Mouse (Mus musculus): ENCODE data around the gene Kcnc4. TPM values are rescaled to one million over a fixed set of nuclear protein-coding genes. Genes with fewer than 3 reads are reported as not detected.

Kcnc4 gene
- polyA plus RNA-seq, 1 experiment from 2014 or later: not detected

DNA sequence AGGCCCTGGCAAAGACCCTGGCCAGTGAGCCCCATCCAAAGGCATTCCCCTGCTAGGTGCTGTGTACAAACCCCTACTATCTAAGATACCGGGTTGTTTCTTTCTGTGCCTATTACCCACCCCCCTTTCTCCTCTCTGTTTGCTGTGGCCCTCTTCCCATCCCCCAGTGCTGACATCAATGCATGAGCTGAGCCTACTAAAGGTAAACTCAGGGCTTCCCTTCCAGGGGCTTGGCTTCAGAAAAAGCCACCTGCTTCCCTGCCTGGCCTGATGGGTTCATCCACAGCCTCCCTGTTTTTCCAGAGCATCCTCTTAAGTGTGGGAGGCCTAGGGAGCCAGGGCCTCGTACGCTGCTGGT, 42.1 kb downstream of the Kcnc4 start:
- Histone ChIP-seq H3K4me2 (no peak overlapping the region), H3K27me3 (no peaks in the 10 kb centered on the region), H3K4me3 (replicated peaks) (no peak overlapping the region), H3K36me3 (no peaks in the 10 kb centered on the region), H3K4me1 (replicated peaks) (no peaks in the 10 kb centered on the region), H3K9ac (no peak overlapping the region), H3K9me3 (replicated peaks) (no peaks in the 10 kb centered on the region), H3K27ac (no peak overlapping the region)
- 61% methylated on average over 3 of the region's 3 CpGs for WGBS (ENCODE audit: insufficient replicate concordance)
- DNase-seq: no peak
- ATAC-seq (ENCODE audit: low read depth): no peak

DNA sequence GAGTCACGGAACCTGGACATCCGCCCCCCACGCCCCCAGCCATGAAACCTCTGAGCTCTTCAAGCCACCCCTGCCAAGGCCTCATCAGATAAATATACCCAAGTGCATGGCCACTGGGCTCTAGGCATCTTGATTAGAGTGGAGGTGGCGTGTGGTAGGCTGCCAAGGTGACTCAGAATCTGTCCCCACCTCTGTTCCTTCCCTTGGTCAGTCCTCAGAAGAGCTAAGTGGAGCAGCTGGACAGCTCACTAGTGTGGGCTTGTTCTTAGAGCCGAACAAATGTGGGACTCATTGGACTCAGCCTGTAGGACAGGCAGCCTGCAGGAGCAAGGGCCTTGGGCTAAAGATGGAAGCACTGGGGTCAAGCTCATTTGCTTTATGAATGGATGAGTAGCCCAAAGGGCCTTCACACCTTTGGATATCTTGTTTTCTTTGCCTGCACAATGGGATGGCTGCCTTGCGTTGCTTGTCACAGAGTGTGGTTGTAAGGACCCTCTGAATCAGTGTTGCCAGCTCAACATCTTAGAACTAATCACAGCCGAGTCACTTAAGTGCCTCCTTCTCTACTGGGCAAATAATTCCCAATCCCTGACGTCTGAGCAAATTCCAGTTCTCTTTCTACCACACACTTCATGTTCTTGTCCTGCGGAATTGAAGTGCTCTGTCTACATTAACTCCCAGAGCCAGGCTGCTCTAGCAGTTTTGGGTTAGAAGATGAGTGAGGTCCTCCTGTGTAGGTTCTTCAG, 42.6 kb downstream of the Kcnc4 start:
- no peak overlapping the region for H3K4me3 ChIP-seq (replicated peaks)
- no peaks in the 10 kb centered on the region for H3K4me1 ChIP-seq (replicated peaks)
- H3K9me3 ChIP-seq (replicated peaks): no peaks in the 10 kb centered on the region
- no peaks in the 10 kb centered on the region for H3K27me3 ChIP-seq
- ATAC-seq (ENCODE audit: low read depth) (no peak), DNase-seq (no peak)
- WGBS (ENCODE audit: insufficient replicate concordance): 66% methylated on average over 9 of the region's 9 CpGs
- H3K9ac ChIP-seq: no peak overlapping the region
- no peaks in the 10 kb centered on the region for H3K36me3 ChIP-seq
- H3K27ac ChIP-seq: no peak overlapping the region
- no peak overlapping the region for H3K4me2 ChIP-seq

DNA sequence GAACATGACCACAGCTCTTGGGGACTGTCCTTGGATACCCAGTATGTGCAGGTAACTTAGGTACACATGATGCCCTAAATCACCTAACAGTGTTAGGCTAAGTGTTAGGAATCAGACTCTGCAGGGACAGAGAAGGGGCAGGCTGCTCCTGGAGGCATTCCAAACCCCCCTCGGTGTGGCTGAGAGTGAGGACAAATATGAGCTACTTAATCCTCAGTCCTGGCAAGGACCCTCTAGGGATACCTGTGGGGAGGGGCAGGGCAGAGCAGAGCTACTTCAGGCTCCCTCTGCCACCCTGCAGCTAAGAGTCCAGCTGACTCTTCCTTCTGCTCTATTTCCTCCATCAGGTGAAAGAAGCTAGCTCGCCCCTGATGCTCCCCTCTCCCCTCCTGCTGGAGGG, 46.3 kb downstream of the Kcnc4 start:
- Histone ChIP-seq H3K36me3 (no peaks in the 10 kb centered on the region), H3K4me1 (replicated peaks) (no peaks in the 10 kb centered on the region), H3K27me3 (no peaks in the 10 kb centered on the region), H3K27ac (no peak overlapping the region), H3K4me2 (no peak overlapping the region), H3K9me3 (replicated peaks) (no peaks in the 10 kb centered on the region), H3K4me3 (replicated peaks) (no peak overlapping the region), H3K9ac (no peak overlapping the region)
- ATAC-seq (ENCODE audit: low read depth): no peak
- no peak for DNase-seq
- WGBS (ENCODE audit: insufficient replicate concordance): 32% methylated on average over 2 of the region's 2 CpGs

DNA sequence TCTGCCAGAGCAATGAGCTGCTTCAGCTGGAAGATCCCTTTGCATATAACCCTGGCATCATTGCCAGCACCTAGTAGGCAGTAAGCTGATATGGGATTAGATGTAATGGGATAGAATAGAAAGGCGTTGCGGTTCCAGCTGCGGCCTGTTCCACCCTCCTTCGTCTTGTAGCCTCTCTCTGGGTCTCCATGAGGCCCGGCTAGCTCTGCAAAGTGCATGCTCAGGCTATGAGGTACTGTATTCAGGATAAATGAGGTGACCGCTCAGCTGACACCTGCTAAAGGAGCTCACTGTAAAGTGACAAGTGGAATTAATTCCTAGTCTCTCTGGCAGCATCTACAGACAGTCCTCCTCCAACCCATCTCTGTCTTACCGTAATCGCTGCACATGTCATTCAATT, 46.8 kb downstream of the Kcnc4 start:
- no peaks in the 10 kb centered on the region for H3K9me3 ChIP-seq (replicated peaks)
- H3K9ac ChIP-seq: no peak overlapping the region
- no peaks in the 10 kb centered on the region for H3K4me1 ChIP-seq (replicated peaks)
- H3K27ac ChIP-seq: no peak overlapping the region
- H3K36me3 ChIP-seq: no peaks in the 10 kb centered on the region
- ATAC-seq (ENCODE audit: low read depth) (no peak), DNase-seq (no peak)
- no peak overlapping the region for H3K4me2 ChIP-seq
- H3K4me3 ChIP-seq (replicated peaks): no peak overlapping the region
- no peaks in the 10 kb centered on the region for H3K27me3 ChIP-seq
- WGBS (ENCODE audit: insufficient replicate concordance): 76% methylated on average over 8 of the region's 8 CpGs

DNA sequence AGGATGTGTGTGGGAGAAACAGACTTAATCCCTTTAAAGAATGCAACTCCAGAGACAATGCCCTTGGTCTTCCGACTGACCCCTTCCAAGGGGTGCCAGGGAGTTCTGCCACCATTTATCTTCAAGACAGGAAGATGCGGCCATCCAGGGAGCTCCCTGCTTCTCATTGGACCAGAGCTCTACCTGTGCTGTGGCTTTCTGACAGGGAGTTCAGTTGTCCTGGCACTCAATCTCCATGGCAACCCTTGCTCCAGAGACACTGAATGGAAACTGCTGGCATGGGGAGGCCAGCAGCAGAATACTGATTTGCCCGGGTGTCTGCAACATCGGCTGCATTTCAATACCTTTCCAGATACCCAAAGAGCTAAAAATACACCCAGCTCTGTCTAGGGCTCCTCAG, 47.7 kb downstream of the Kcnc4 start:
- no peak for ATAC-seq (ENCODE audit: low read depth)
- Histone ChIP-seq H3K36me3 (no peaks in the 10 kb centered on the region), H3K4me1 (replicated peaks) (no peaks in the 10 kb centered on the region), H3K9ac (no peak overlapping the region), H3K27me3 (no peaks in the 10 kb centered on the region), H3K4me3 (replicated peaks) (no peak overlapping the region), H3K4me2 (no peak overlapping the region), H3K9me3 (replicated peaks) (no peaks in the 10 kb centered on the region), H3K27ac (no peak overlapping the region)
- 50% methylated on average over 4 of the region's 4 CpGs for WGBS (ENCODE audit: insufficient replicate concordance)
- DNase-seq: no peak

DNA sequence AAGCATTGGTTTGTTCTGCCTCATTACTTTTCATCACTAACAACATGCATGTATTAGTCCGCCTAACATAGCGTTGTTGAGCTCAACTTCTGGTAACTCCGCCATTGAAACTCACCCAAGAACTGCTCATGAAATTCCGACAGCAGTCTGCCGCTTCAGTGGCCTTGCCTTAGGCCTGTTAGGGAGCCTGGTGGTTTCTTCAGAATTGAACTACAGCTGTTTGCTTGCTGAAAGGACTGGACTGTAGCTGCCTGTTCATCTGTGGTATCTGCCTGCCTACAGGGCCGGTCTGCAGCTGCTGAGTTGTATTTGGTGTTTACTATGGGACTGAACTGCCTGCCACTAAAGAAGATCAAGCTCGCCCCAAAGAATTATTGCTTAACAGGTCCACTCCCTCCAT, 58.0 kb downstream of the Kcnc4 start:
- no peak for DNase-seq
- H3K27me3 ChIP-seq: no peaks in the 10 kb centered on the region
- no peak overlapping the region for H3K27ac ChIP-seq
- ATAC-seq (ENCODE audit: low read depth): no peak
- no peaks in the 10 kb centered on the region for H3K36me3 ChIP-seq
- H3K9ac ChIP-seq: no peak overlapping the region
- WGBS (ENCODE audit: insufficient replicate concordance): 69% methylated on average over 7 of the region's 7 CpGs
- no peaks in the 10 kb centered on the region for H3K9me3 ChIP-seq (replicated peaks)
- no peak overlapping the region for H3K4me3 ChIP-seq (replicated peaks)
- H3K4me1 ChIP-seq (replicated peaks): no peaks in the 10 kb centered on the region
- H3K4me2 ChIP-seq: no peak overlapping the region

DNA sequence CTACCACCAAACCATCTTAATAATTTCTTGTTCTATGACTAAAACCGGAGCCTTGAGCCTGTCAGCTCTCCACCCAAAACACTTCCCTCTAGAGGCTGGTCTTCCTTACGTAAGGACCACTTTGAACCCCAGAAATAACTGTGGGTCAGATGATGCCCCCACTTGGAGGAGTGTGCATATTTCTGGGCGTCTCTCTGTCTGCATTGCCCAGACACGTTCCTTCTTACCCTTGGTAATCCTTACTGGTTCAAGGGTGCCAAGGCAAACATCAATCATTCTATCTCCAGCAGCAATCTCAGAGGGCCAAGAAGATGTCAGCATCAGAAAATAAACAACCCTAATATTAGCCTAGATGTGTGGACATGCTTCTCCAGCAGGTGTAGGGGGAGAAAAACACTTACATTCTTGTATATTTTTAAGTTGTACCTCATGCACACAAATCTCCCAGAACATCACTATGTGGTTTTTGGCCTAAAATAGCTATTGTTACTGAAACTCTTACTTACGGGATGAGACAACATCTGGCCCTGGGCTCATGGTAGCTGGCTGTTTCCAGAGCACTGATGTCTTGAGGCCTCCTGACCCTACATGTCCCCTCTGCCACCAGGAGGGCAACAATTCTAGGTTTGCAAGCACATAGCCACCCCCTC, 59.2 kb downstream of the Kcnc4 start:
- H3K36me3 ChIP-seq: no peaks in the 10 kb centered on the region
- DNase-seq (no peak), ATAC-seq (ENCODE audit: low read depth) (no peak)
- H3K27ac ChIP-seq: no peak overlapping the region
- no peaks in the 10 kb centered on the region for H3K27me3 ChIP-seq
- H3K9ac ChIP-seq: no peak overlapping the region
- no peak overlapping the region for H3K4me3 ChIP-seq (replicated peaks)
- 62% methylated on average over 5 of the region's 5 CpGs for WGBS (ENCODE audit: insufficient replicate concordance)
- H3K4me1 ChIP-seq (replicated peaks): no peaks in the 10 kb centered on the region
- no peaks in the 10 kb centered on the region for H3K9me3 ChIP-seq (replicated peaks)
- H3K4me2 ChIP-seq: no peak overlapping the region

DNA sequence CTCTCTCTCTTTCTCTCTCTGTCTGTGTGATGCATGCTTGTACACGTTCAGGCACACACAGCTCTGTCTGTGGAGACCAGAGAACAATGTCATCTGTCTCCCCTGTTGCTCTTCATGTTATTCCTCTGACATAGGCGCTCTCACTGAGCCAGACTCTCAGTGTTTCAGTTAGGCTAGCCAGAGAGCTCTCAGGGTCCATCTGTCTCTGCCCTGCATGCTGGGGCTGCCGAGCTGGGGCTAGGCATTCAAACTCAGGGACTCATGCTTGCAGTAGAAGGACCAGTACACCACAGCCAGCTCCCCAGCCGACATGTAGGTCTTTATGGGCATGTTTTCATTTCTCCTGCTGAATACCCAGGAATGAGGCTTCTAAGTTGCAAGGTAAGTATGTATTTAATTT, 68.2 kb downstream of the Kcnc4 start:
- Histone ChIP-seq H3K9ac (no peak overlapping the region), H3K4me1 (replicated peaks) (0 out of 2 replicates have a peak, but pooled peaks cover 1% of the 10 kb centered on the region), H3K36me3 (no peaks in the 10 kb centered on the region), H3K27me3 (0 out of 2 replicates have a peak, but pooled peaks cover 4% of the 10 kb centered on the region), H3K4me3 (replicated peaks) (no peak overlapping the region), H3K9me3 (replicated peaks) (no peaks in the 10 kb centered on the region), H3K27ac (no peak overlapping the region), H3K4me2 (no peak overlapping the region)
- ATAC-seq (ENCODE audit: low read depth): no peak
- WGBS (ENCODE audit: insufficient replicate concordance): 45% methylated on average over 4 of the region's 4 CpGs
- DNase-seq: no peak

Other genes with a start within 250 kb of the Kcnc4 start
- 3.1 and 6.4 TPM in 2 replicates for gene Cym, start 237.8 kb downstream of the Kcnc4 start, polyA plus RNA-seq (2015; fragmentation: Nextera tagmentation; extraction: Ambion mirVana)
- gene A630076J17Rik, start 228.9 kb downstream of the Kcnc4 start, polyA plus RNA-seq (2015; fragmentation: Nextera tagmentation; extraction: Ambion mirVana): not detected in 2 replicates
- not detected in 2 replicates for gene Prok1, start 219.8 kb downstream of the Kcnc4 start, polyA plus RNA-seq (2015; fragmentation: Nextera tagmentation; extraction: Ambion mirVana)
- 118 and 131 TPM in 2 replicates for gene Lamtor5, start 180.7 kb downstream of the Kcnc4 start, polyA plus RNA-seq (2015; fragmentation: Nextera tagmentation; extraction: Ambion mirVana)
- 0.59 and 0.67 TPM in 2 replicates for gene Slc16a4, start 168.3 kb downstream of the Kcnc4 start, polyA plus RNA-seq (2015; fragmentation: Nextera tagmentation; extraction: Ambion mirVana)
- 9.6 and 11.9 TPM in 2 replicates for gene Rbm15, start 125.9 kb downstream of the Kcnc4 start, polyA plus RNA-seq (2015; fragmentation: Nextera tagmentation; extraction: Ambion mirVana)
- 0.27 and 0.37 TPM in 2 replicates for gene Slc6a17, start 58.5 kb upstream of the Kcnc4 start, polyA plus RNA-seq (2015; fragmentation: Nextera tagmentation; extraction: Ambion mirVana)
- gene Ubl4b, start 95.5 kb upstream of the Kcnc4 start, polyA plus RNA-seq (2015; fragmentation: Nextera tagmentation; extraction: Ambion mirVana): not detected in 2 replicates
- 0.25 and 0.45 TPM in 2 replicates for gene Alx3, start 135.5 kb upstream of the Kcnc4 start, polyA plus RNA-seq (2015; fragmentation: Nextera tagmentation; extraction: Ambion mirVana)
- not detected in 2 replicates for gene Gm10961, start 171.8 kb upstream of the Kcnc4 start, polyA plus RNA-seq (2015; fragmentation: Nextera tagmentation; extraction: Ambion mirVana)
- 10.4 and 10.6 TPM in 2 replicates for gene Strip1, start 172.1 kb upstream of the Kcnc4 start, polyA plus RNA-seq (2015; fragmentation: Nextera tagmentation; extraction: Ambion mirVana)
- 28.2 and 32.2 TPM in 2 replicates for gene Ahcyl1, start 237.0 kb upstream of the Kcnc4 start, polyA plus RNA-seq (2015; fragmentation: Nextera tagmentation; extraction: Ambion mirVana)

Measured in liver, embryonic 13.5 days (tissue).